Mouse (Mus musculus): ENCODE measurements around the gene Hps1.
"Not testable (repeated sequence)": the region's sequence is repeated elsewhere in the genome, so short reads cannot be mapped to it uniquely, and the experiment has no call there.

Gene Hps1

GRCm38 (mm10) chr19:42779531-42780155, at the start of gene Hps1:
Gene Hps1 (minus strand): TSS chr19:42779978.
- DNase-seq (ENCODE audit: low read depth, low spot score), result peak; percentile 93

GRCm38 (mm10) chr19:42829196-42829595, 49.4 kb upstream of the Hps1 start:
- DNase-seq (ENCODE audit: low read depth, low spot score), result no peak

GRCm38 (mm10) chr19:42827843-42828242, 48.1 kb upstream of the Hps1 start:
- DNase-seq (ENCODE audit: low read depth, low spot score), result no peak

- no peak for DNase-seq (ENCODE audit: low read depth, low spot score)
Measured at GRCm38 (mm10) chr19:42820109-42820508, 40.3 kb upstream of the Hps1 start.

GRCm38 (mm10) chr19:42817761-42818160, 38.0 kb upstream of the Hps1 start:
- no peak for DNase-seq (ENCODE audit: low read depth, low spot score)

- DNase-seq (ENCODE audit: low read depth, low spot score), result no peak
Measured at GRCm38 (mm10) chr19:42816261-42816660, 36.5 kb upstream of the Hps1 start.

GRCm38 (mm10) chr19:42810140-42810539, 30.4 kb upstream of the Hps1 start:
- DNase-seq (ENCODE audit: low read depth, low spot score), result no peak

GRCm38 (mm10) chr19:42809491-42809890, 29.7 kb upstream of the Hps1 start:
- DNase-seq (ENCODE audit: low read depth, low spot score), result no peak

- no peak for DNase-seq (ENCODE audit: low read depth, low spot score)
Measured at GRCm38 (mm10) chr19:42797866-42798265, 18.1 kb upstream of the Hps1 start.

GRCm38 (mm10) chr19:42795801-42796200, 16.0 kb upstream of the Hps1 start:
- DNase-seq (ENCODE audit: low read depth, low spot score), result no peak

- peak; percentile 77 for DNase-seq (ENCODE audit: low read depth, low spot score)
Measured at GRCm38 (mm10) chr19:42794914-42795613, 15.3 kb upstream of the Hps1 start.

- no peak for DNase-seq (ENCODE audit: low read depth, low spot score)
Measured at GRCm38 (mm10) chr19:42788311-42788710, 8.5 kb upstream of the Hps1 start.

- no peak for DNase-seq (ENCODE audit: low read depth, low spot score)
Measured at GRCm38 (mm10) chr19:42785562-42786220, 5.9 kb upstream of the Hps1 start.

- no peak for DNase-seq (ENCODE audit: low read depth, low spot score)
Measured at GRCm38 (mm10) chr19:42785129-42785528, 5.4 kb upstream of the Hps1 start.

- not testable (repeated sequence) for DNase-seq (ENCODE audit: low read depth, low spot score)
Measured at GRCm38 (mm10) chr19:42780156-42780538, 369 bp upstream of the Hps1 start.

- no peak for DNase-seq (ENCODE audit: low read depth, low spot score)
Measured at GRCm38 (mm10) chr19:42777801-42778200, 2.0 kb downstream of the Hps1 start.

GRCm38 (mm10) chr19:42776813-42777212, 3.0 kb downstream of the Hps1 start:
- no peak for DNase-seq (ENCODE audit: low read depth, low spot score)

GRCm38 (mm10) chr19:42770141-42770872, 9.5 kb downstream of the Hps1 start:
- no peak for DNase-seq (ENCODE audit: low read depth, low spot score)

- no peak for DNase-seq (ENCODE audit: low read depth, low spot score)
Measured at GRCm38 (mm10) chr19:42769648-42770047, 10.1 kb downstream of the Hps1 start.

GRCm38 (mm10) chr19:42767361-42767760, 12.4 kb downstream of the Hps1 start:
- DNase-seq (ENCODE audit: low read depth, low spot score), result no peak

GRCm38 (mm10) chr19:42764398-42764797, 15.4 kb downstream of the Hps1 start:
- DNase-seq (ENCODE audit: low read depth, low spot score), result no peak

GRCm38 (mm10) chr19:42756671-42757070, 23.1 kb downstream of the Hps1 start:
- no peak for DNase-seq (ENCODE audit: low read depth, low spot score)
